Mouse (Mus musculus) G1E (cell line): ENCODE data around the gene N6amt1. TPM values are rescaled to one million over a fixed set of nuclear protein-coding genes. Genes with fewer than 3 reads are reported as not detected.

Source experiments
- ATAC-seq: 2 replicates; pipeline ENCODE4 v1.8.0; 2016; ENCODE audit warnings: mild to moderate bottlenecking; ENCODE audit not compliant: insufficient number of reproducible peaks, poor library complexity, low FRiP score, severe bottlenecking; ENCODE audit errors: extremely low read depth
- DNase-seq: peaks from one replicate; pipeline ENCODE4 v3.0.0; 2012; ENCODE audit warnings: low spot score
- H3K27me3 ChIP-seq: 2 replicates; pipeline ENCODE4 v1.6.1; 2012; ENCODE audit warnings: mild to moderate bottlenecking, low read length, inconsistent platforms; ENCODE audit not compliant: insufficient read depth
- H3K36me3 ChIP-seq: replicated peaks from 2 replicates; pipeline ENCODE3; 2012; ENCODE audit warnings: mild to moderate bottlenecking, inconsistent platforms
- H3K4me1 ChIP-seq: 2 replicates; pipeline ENCODE4 v1.6.1; 2012; ENCODE audit warnings: low read depth, low read length, inconsistent platforms, mixed read lengths; ENCODE audit not compliant: insufficient read depth
- H3K4me3 ChIP-seq: 2 replicates; pipeline ENCODE4 v1.5.1; 2012; ENCODE audit warnings: low read depth, mild to moderate bottlenecking, inconsistent platforms, low read length, moderate library complexity, mixed read lengths
- H3K9me3 ChIP-seq: replicated peaks from 2 replicates; pipeline ENCODE4 v1.6.1; 2012; ENCODE audit warnings: inconsistent platforms
- CTCF ChIP-seq: IDR thresholded peaks from 2 replicates; pipeline ENCODE4 v1.5.1; 2012; ENCODE audit warnings: low read depth, low read length, inconsistent platforms, mixed read lengths
- GATA1 ChIP-seq: IDR thresholded peaks from 2 replicates; pipeline ENCODE4 v1.6.1; 2012; ENCODE audit warnings: borderline replicate concordance, low read length, inconsistent platforms, mixed read lengths
- GATA2 ChIP-seq: IDR thresholded peaks from 2 replicates; pipeline ENCODE4 v1.6.1; 2012; ENCODE audit warnings: low read depth, low read length, inconsistent platforms, borderline replicate concordance
- POLR2AphosphoS5 ChIP-seq: IDR thresholded peaks from 2 replicates; pipeline ENCODE4 v1.6.1; 2012; ENCODE audit warnings: low read depth, low read length, inconsistent platforms; ENCODE audit not compliant: insufficient replicate concordance
- TAL1 ChIP-seq: conservative IDR thresholded peaks from 2 replicates; pipeline ENCODE4 v1.6.1; 2012; ENCODE audit warnings: low read depth, low read length, inconsistent platforms, mixed read lengths
- polyA plus RNA-seq: library from polyadenylated mRNA; stranded (reverse); fragments of >175 nt; gene quantifications from 2 replicates; pipeline ENCODE4 v1.2.3, GENCODE M21; 2012
- total RNA-seq, 2 experiments: library from RNA; stranded (forward) in 1 of 2; stranded (reverse) in 1 of 2; fragments of 200-1000 nt in 1 of 2; fragments of >200 nt in 1 of 2; fragmentation: Nextera tagmentation in 1 of 2; gene quantifications; 2 replicates each; pipeline ENCODE4 v1.2.3; 2014 to 2017

Gene N6amt1
- total RNA-seq (2014; fragmentation: Nextera tagmentation): 29.2 and 32.9 TPM in 2 replicates
- 12.4 and 13.0 TPM in 2 replicates for total RNA-seq (2017)
- polyA plus RNA-seq: 7.3 and 7.6 TPM in 2 replicates

- H3K4me1 ChIP-seq: peaks cover 11% of the 10 kb centered on the region
- H3K4me3 ChIP-seq: peak within 1 kb of the TSS; percentile 90
- TF ChIP-seq CTCF: no peak
- TF ChIP-seq GATA2: no peak
- no peak for TF ChIP-seq GATA1
- TF ChIP-seq POLR2AphosphoS5: no peak
- TF ChIP-seq TAL1: no peak
- peak; percentile 98 for ATAC-seq
- H3K9me3 ChIP-seq: no peaks in the 10 kb centered on the region
- peak; percentile 92 for DNase-seq
- no peaks in the 10 kb centered on the region for H3K27me3 ChIP-seq
- peaks cover 29% of the 10 kb centered on the region for H3K36me3 ChIP-seq
Measured at GRCm38 (mm10) chr16:87354075-87354583, at the start of gene N6amt1. TSS of gene N6amt1 (plus strand) at chr16:87354185.

GRCm38 (mm10) chr16:87305251-87306011 is 48.6 kb upstream of the N6amt1 start:
- no peak for TF ChIP-seq GATA1
- no peak for TF ChIP-seq TAL1
- TF ChIP-seq POLR2AphosphoS5: no peak
- TF ChIP-seq GATA2: no peak
- TF ChIP-seq CTCF: no peak
- H3K36me3 ChIP-seq: no peaks in the 10 kb centered on the region
- no peak overlapping the region for H3K4me3 ChIP-seq
- ATAC-seq: no peak
- H3K4me1 ChIP-seq: no peaks in the 10 kb centered on the region
- no peak for DNase-seq
- H3K9me3 ChIP-seq: no peaks in the 10 kb centered on the region
- H3K27me3 ChIP-seq: no peaks in the 10 kb centered on the region

DNA sequence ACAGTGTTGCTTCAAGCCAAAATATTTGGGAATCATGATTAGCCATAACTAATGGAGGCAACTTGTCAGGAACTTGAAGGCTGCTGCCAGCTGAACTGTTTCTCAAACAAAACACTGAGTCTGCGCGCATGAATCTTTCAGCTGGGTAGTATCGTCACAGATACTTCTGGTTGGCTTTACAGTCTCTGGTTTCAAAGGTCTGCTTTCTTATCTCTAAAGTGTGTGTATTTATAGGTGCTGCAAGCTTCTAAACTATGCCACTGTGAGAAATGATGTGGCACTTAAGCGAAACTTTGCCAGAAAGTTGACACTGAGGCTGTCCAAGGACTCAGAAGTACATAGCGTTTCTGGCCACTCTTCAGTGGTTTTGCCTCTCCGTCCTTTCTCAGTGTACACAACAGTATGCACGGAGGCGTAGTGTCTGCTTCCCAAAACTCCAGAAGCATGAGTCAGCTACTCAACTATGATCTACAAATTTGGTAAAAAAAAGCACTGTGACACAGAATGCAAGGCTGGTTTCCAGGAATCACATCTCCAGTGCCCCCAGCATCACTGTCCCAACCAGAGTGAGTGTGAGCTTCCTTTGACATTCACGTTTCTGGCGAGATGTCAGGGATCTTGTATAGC is 46.8 kb upstream of the N6amt1 start:
- Histone ChIP-seq H3K27me3 (no peaks in the 10 kb centered on the region), H3K4me1 (no peaks in the 10 kb centered on the region), H3K36me3 (no peaks in the 10 kb centered on the region), H3K9me3 (no peaks in the 10 kb centered on the region), H3K4me3 (no peak overlapping the region)
- TF ChIP-seq GATA2 (no peak), POLR2AphosphoS5 (no peak), TAL1 (no peak), CTCF (no peak), GATA1 (no peak)
- no peak for DNase-seq
- ATAC-seq: no peak

DNA sequence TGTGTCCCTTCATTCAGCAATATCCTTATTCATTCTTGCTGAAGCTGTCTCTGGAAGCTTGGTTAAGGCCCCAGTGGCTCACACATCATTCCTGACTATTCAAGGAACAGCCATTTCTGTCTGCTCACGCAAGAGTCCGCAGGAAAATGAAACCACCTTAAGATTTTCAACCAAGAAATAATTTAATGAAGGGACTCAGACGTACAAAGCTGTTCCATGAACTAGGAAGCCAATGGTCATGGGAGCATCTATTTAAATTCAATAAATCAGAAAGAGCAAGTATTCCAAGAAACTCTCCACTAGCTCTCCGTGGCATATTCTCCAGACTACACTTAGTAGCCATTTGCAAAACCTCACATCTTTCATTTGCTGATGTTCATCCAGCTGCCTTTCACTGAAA is 43.3 kb upstream of the N6amt1 start:
- DNase-seq (no peak), ATAC-seq (no peak)
- TF ChIP-seq GATA1 (no peak), GATA2 (no peak), POLR2AphosphoS5 (no peak), CTCF (no peak), TAL1 (no peak)
- Histone ChIP-seq H3K9me3 (no peaks in the 10 kb centered on the region), H3K27me3 (no peaks in the 10 kb centered on the region), H3K4me3 (no peak overlapping the region), H3K4me1 (no peaks in the 10 kb centered on the region), H3K36me3 (no peaks in the 10 kb centered on the region)

DNA sequence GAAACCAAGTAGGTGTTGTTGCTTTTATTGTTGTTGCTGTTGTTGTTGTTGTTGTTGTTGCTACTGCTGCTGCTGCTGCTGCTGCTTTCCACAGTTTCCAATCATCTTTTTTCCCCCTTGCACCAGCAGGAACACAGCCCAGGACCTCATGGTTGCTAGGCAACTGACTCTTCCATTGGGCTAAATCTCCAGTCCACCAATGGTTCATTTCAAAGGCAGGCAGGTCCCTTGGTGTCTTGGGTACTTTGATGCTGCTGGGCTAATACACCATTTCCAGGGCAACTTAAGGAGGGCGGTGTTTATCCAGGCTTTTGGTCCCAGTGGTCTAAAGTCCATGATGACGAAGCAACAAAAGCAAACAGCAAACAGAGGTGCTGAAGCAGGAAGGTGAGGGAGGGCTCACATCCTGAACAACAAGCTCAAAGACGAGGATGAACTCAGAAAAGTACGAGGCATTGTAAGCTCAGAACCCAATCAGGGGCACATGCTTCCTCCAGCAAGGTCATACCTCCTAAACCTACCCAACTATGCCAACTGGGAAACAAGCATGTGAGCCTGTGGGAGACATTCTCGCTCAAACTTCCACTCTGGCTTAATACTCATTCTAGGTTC is 35.7 kb upstream of the N6amt1 start:
- no peaks in the 10 kb centered on the region for H3K4me1 ChIP-seq
- ATAC-seq (no peak), DNase-seq (no peak)
- peaks cover 2% of the 10 kb centered on the region; the same call in 1 of the 2 replicates for H3K27me3 ChIP-seq
- H3K36me3 ChIP-seq: no peaks in the 10 kb centered on the region
- TF ChIP-seq TAL1: no peak
- TF ChIP-seq POLR2AphosphoS5: no peak
- no peak for TF ChIP-seq CTCF
- no peak for TF ChIP-seq GATA1
- TF ChIP-seq GATA2: no peak
- no peak overlapping the region for H3K4me3 ChIP-seq
- no peaks in the 10 kb centered on the region for H3K9me3 ChIP-seq
